Mouse (Mus musculus): ENCODE data around the gene Clptm1l.

Gene Clptm1l

DNA sequence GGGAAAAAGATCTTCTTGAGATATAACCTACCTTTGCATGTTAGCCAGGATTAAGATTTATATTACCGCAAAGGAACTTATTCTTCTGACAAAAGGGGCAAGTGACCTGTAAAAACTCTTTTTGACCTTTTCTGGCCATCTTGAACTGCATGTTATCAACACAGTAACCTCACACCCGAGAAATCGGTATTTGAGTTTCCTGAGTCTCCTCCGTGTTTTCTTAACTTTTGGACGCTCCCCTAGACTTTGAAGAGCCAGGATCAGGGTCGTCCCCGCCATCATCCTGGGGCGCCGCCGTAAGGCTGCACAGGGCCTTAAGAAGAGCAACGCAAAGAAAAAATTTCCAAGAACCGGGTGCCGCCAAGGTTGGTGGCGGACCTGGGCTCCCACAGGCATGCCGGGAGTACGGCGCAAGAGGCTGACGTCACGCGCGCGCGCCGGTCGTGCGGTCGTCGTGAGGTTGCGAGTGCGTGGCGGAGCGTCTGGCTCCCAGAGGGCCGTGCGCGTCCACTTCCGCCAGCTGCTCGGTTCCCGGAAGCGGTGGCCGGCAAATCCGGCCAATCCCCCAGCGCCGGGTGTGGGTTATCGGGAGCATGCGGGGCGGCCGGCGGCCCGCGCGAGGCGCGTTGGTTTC is at the start of gene Clptm1l:
Gene Clptm1l (plus strand): TSS at position 485 of the 634 bp plus-strand sequence.
- peak; percentile 100 for DNase-seq (ENCODE audit: low spot score)

DNA sequence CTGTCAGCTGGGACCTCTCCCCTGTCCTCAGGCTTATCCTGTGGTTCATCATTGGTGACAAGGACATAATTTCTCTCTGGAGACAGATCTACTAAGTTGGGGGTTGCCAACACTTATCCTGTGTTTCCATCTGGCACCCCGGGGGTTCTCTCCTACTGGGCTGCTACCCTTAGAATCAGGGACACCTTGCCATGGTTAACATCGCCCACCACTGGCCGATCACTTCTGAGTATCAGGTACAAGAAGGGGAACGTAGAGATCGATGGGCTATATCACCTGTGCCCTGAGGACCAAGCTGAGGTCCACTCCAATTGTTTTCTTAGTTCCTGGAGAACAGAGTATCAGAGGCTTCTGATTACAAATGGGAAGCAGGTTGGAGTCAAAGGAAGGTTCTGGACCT is 39.6 kb upstream of the Clptm1l start:
- no peak for DNase-seq (ENCODE audit: low spot score)

DNA sequence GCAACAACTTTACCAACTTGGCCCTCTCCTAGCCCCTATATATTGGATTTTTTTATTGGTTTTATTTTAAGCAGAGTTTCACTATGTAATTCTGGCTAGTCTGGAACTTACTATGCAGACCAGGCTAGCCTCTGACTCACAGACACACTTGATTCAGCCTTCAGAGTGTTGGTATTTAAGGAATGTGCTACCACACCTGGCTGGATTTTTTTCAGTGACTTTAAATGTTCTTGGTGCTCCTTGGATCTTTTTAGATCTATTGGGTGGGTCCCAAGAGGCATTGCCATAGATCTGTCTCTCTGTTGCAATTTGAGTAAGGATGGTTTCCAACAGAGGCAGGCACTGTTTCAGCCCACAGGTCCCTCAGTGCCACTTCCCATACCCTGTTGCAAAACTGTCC is 28.8 kb upstream of the Clptm1l start:
- DNase-seq (ENCODE audit: low spot score), result no peak

DNA sequence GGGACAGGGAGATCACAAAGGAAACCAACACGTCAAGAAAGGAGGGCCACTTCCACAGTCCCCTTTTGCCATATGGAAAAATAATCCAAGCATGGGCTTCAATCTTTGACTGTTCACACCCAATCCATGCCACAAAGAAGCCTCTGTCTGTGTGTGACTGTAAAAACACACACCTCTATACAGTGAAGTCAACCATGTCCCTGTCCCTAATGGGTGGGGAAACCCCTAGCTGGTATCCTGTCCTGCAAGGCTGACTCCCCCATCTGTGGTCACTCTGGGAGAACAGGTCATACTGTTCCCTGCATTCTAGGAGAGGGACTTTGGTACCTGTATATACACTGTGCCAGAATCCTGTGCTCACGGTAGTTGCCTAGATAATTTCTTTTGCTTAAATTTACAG is 26.5 kb upstream of the Clptm1l start:
- no peak for DNase-seq (ENCODE audit: low spot score)

DNA sequence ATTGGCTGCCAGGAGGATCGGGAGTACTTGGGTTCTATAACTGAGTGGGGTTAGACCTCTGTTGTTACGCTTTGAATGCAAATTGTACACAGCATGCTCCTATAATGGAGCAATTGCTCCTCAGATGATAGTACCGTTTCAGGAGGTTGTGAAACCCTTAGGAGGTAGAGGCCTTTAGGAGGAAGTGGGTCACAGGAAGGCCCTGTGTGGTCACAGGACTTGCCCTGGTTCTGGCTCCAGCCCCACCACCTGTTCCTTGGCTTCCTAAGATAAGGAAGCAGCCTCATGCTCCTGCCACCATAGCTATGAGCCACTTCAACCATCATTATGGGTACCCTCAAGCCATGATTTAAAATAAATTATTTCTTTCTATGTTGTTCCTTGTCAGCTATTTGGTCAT is 12.3 kb upstream of the Clptm1l start:
- no peak for DNase-seq (ENCODE audit: low spot score)

DNA sequence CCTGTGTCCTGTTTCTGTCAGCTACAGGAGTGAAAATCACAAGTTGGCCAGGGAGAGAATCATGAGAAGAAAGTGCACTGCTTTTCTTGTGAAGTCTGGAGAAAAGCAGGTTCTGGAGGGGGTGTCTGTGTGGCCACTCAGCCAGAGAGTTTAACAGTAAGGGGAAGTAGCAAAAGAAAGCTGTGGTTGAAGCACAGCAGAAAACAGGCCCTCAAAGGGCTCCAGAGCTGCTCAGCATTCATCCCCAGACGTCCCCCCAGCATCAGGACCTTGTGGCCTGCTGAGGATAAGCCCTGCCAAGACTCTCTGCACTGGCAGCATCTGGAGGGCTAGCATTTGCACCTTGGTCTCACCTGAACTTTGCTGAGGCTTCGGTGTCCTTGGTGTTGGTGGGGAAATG is 11.3 kb upstream of the Clptm1l start:
- DNase-seq (ENCODE audit: low spot score), result no peak

DNA sequence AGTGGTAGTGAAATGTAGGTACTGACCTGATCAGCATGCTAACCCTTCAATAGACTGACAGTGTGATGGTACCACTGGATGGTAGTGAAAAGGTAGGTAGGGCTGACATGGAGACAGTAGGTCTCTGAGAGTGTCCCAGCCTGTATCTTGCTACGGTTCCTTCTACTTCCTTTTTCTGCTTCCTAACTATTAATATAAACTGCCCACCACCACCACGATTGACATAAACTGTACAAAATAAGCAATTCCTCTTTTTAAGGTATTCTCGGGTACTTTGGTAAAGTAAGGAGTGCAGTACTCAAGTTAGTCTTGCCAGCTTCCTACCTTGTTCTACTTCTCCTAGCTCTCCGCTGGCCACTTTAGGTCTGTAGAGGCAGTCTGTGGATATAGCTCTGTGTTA is 7.5 kb upstream of the Clptm1l start:
- DNase-seq (ENCODE audit: low spot score), result no peak

DNA sequence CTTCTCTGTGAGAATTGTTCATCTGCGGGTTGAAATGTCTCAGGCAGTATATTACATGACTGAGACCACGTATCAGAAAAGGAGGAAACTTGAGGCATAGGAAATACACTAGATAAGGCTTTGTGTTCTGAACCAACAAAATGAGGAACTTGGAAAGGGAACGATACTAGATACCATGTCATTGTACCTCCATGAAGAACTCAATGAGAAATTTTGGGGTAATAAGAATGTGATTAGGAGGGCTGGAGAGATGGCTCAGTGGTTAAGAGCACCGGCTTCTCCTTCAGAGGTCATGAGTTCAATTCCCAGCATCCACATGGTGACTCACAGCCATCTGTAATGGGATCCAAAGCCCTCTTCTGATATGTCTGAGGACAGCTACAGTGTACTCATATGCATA is 3.6 kb upstream of the Clptm1l start:
- DNase-seq (ENCODE audit: low spot score), result no peak

DNA sequence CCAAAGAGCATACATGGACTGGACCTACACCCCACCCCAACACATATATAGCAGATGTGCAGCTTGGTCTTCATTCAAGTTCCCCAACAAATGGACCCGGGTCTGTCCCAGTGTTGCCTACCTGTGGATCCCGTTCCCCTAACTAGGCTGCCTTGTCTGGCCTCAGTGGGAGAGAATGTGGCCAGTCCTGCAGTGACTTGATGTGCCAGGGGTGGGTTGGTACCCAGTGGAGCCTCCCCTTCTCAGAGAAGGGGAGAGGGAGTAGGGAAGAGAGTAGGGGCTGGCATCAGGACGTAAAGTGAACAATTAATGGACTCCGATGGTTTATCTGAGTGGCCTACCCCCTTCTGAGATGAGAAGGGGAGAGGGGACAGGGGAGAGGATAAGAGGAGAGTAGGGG is 760 bp upstream of the Clptm1l start:
- no peak for DNase-seq (ENCODE audit: low spot score)

DNA sequence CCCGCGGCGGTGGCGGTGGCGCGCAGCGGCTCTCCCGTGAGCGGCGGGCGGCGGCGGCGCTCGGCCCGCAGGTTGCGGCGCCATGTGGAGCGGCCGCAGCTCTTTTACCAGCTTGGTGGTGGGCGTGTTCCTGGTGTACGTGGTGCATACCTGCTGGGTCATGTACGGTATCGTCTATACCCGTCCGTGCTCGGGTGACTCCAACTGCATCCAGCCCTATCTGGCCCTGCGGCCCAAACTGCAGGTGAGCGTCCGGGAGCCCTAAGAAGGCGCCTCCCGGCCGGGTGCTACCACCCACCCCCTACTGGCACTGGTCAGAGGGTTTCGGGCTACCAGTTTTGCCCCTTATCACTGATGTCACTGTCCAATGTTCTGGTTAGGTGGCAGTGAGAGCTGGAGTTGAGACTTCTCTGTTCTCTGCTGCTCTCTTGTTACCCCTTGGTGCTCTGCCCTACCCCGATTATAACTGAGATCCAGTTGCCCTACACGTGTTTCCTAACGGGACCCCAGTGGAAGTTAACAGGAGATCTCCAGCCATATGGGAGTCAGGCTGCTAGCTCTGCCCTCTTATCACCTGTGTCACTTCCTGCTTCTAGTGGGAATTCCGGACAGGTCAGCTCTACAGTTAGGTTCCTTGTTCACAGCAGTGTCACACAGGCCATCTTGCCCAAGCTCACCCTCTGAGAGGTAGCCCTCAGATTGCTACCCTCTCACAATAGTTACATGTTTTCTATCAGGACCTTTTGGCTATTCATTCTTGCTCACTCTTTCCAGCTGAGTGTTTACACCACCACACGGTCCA is 551 bp downstream of the Clptm1l start:
- no peak for DNase-seq (ENCODE audit: low spot score)

DNA sequence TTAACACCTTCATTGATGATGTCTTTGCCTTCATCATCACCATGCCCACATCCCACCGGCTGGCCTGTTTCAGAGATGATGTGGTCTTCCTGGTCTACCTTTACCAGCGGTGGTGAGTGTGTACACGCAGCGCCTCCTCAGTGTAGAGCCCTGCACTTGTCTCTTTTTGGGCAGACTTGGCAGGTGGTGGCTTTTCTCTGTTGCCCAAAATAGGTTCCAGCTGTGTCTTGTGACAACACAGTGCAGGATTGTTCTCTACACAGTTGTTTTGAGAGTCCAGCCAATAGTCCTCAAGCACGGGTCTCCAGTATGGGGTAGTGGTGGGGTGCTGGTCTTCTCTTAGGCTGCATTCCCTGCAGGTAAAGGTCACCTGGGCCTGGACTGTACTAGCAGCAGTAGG is 14.6 kb downstream of the Clptm1l start:
- no peak for DNase-seq (ENCODE audit: low spot score)

DNA sequence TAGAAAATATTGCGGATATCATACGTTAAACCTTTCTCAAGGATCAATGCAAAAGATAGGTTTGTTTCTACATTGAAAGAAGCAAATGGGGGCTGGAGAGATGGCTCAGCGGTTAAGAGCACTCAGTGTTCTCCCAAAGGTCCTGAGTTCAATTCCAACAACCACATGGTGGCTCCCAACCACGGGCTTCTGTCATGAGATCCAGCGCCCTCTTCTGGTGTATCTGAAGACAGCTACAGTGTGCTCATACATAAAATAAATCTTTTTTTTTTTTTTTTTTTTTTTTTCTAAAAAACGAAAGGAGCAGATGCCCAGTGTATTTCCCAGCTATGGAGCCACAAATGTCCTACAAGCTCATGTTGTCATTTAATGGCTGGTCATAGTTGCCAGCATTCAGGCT is 16.8 kb downstream of the Clptm1l start:
- DNase-seq (ENCODE audit: low spot score), result peak; percentile 47

DNA sequence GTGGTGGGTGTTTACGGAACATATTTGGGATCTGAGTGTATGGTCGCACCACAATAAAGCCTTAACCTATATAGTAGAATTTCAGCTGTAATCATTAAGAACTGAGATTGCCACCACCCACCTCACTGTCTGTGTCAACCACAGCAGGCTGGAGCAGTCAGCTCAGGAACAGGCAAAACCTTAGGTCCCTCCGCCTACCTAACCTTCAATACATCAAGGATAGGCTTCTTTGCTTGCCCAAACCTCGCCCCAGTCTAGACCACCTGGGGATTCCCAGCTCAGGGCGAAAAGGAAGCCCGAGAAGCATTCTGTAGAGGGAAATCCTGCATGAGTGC is 22.6 kb downstream of the Clptm1l start:
- DNase-seq (ENCODE audit: low spot score), result no peak

DNA sequence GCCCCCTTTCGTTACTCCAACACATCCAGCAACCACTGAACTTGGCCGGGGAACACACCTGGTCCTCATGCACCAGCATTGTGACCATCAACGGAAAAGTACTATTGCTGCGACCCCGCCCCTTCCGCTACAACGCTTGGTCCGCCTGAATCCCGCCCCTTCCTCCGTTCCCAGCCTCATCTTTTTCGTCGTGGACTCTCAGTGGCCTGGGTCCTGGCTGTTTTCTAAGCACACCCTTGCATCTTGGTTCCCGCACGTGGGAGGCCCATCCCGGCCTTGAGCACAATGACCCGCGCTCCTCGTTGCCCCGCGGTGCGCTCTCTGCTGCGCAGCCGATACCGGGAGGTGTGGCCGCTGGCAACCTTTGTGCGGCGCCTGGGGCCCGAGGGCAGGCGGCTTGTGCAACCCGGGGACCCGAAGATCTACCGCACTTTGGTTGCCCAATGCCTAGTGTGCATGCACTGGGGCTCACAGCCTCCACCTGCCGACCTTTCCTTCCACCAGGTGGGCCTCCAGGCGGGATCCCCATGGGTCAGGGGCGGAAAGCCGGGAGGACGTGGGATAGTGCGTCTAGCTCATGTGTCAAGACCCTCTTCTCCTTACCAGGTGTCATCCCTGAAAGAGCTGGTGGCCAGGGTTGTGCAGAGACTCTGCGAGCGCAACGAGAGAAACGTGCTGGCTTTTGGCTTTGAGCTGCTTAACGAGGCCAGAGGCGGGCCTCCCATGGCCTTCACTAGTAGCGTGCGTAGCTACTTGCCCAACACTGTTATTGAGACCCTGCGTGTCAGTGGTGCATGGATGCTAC is 23.1 kb downstream of the Clptm1l start, which contains the start of gene Tert:
Gene Tert (plus strand): TSS at position 167 of the 805 bp plus-strand sequence.
- DNase-seq (ENCODE audit: low spot score), result peak; percentile 85

DNA sequence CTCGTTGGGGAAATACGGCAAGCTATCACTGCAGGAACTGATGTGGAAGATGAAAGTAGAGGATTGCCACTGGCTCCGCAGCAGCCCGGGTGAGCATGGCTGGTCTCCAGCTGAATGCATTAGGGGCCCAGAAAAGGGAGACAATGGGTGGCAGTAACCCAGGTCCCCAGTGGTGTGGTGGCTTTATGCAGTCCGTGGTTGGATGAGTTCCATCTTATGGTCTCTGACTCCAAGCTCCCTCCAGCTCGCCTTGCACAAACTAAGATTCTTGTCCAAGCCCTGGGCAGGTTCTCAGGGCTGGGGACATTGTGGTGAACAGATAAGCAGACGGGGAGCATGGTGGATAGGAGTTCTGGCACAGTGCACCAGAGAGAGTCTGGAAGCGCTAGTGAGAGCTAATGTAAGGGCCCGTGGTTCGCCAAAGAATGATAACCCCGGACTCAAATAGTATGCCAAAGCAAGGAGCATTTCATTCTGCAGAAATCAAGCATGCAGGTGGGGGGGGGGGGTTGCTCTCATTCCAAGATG is 24.8 kb downstream of the Clptm1l start:
- no peak for DNase-seq (ENCODE audit: low spot score)

DNA sequence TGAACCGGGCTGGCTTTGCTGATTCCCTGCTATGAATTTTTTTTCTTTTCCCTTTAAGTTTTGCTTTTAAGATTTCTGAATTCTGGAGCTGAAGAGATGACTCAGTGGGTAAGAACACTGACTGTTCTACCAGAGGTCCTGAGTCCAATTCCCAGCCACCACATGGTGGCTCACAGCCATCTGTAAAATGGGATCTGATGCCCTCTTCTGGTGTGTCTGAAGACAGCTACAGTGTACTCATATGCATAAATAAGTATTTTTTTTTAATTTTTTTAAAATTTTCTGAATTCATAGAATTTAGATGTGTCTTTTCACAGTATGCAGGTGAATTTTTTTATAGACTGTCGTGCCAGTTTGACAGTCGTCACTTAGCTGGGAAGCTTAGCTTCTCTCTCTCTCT is 28.0 kb downstream of the Clptm1l start:
- DNase-seq (ENCODE audit: low spot score), result no peak

DNA sequence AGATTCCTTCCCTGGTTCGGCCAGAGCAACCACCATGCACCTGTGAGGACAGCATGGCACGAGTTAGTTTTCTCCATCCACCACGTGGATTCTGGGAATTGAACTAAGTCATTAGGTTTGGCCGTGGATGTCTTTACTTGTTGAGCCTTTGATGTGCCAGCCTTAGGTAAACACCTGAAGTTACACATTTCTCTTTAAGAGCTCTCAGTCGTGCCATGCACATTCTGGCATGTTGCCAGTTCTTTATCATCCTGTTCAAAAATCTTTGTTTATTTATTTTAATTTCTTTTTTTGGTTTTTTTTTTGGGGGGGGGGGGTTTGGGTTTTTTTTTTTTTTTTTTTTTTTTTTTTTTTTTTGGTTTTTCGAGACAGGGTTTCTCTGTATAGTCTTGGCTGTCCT is 34.0 kb downstream of the Clptm1l start:
- DNase-seq (ENCODE audit: low spot score), result no peak

DNA sequence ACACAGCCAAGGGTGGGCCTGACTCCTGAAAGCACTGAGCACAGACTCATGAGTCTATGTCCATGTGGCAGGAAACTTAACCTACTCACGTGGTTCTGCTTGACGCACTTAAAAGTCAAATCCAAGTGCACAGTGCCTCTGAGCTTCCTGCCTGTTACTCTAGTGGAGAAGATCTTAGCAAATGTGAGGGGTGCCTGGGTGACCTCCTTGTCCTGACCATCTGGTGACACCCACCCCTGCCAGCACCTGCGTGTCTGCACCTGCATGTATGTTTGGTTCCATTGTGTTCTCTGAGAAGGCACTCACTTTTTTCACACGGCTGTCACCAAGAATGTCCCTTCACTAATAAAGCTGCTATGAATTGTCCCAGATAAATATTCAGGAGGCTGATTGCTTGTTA is 37.5 kb downstream of the Clptm1l start:
- no peak for DNase-seq (ENCODE audit: low spot score)

DNA sequence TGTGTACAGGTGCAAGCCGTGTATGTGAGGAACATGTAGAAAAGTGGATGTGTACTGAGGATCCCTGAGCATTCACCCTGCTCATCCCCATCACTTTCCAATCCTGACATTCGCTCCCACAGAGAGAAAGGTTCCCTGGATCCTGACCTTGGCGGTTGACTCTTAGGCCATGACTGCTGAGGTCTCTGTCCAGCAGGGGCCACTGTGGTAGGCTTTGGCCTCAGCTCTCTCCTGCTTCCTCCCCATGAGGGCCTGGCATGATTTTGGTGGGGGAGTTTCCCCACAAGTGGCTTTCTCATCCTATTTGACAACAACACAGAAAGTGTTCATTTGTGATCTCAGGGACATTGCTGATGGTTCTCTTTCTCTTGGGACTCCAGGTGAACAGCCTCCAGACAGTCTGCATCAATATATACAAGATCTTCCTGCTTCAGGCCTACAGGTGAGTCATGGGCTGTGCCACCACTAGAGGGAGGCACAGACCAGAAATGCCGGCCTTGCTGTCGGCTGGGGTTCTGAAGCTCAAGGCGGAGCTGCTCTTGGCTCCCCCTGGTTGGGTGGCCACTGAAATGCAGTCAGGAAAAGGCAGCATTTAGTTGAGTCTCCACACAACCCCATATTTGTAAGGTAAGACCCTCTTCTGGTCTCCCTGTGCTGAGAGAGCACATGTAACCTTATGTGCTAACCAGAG is 42.7 kb downstream of the Clptm1l start:
- DNase-seq (ENCODE audit: low spot score), result peak; percentile 70

DNA sequence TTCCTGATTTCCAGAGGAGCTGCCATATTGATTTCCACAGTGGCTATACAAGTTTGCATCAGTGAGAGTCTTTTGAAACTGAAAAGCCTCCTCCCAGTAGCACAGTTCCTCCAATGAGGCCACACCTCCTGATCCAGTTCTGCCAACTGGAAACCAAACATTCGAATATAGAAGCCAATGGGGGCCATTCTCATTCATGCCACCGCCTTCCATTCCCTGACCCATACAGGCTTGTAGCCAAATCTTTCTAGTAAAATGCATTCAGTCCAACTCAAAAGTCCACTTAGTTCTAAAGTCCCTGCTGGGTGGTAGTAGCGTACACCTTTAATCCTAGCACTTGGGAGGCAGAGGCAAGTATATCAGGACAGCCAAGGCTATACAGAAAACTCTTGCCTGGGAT is 49.5 kb downstream of the Clptm1l start:
- no peak for DNase-seq (ENCODE audit: low spot score)

DNA sequence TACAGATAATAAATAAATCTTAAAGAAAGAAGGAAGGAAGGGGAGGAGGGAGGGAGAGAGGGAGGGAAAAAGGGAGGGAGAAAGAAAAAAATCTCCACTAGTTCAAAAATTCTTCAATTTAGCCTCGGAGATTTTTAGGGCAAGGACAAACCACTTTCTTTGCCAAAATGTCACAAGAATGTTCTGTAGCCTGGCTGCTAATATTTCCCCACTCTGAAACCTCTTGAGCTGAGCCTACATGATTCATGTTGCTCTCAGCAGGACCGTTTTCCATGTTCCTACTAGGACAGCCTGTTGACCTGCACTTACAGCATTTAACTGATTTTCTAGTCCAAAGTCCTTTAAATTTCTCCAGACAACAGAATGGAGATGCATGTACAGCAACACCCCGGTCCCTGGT is 51.2 kb downstream of the Clptm1l start:
- no peak for DNase-seq (ENCODE audit: low spot score)

DNA sequence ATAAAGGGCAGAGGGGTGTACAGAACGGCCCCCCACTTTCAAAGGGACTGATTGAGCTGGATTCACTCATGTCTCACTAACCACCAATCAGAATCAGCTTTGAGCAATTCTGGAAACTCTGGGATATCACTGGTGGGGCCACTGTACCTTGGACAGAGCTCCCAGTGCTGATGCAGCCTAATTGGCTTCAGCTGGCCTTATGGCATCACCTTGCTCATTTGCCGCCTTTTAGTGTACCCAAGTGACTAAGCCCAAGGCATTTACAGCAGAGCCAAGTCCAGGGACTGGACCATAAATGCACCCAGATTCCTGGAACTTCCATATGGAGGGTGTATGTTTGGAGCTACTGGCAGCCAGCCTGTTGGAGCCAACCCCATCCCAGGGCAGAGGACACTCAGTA is 55.1 kb downstream of the Clptm1l start:
- no peak for DNase-seq (ENCODE audit: low spot score)
